Mouse (Mus musculus) urinary bladder, postnatal 4 days (tissue): ENCODE measurements at regions not wholly inside any gene's neighbourhood (a gene's known extent, or its start where the extent isn't known, plus 50 kb on each side); places are given as distances from the start of the nearest gene placed in this dataset.

Experiments used
- DNase-seq, 2 experiments: peaks; one replicate each; pipeline ENCODE4 v3.0.0; 2021 to 2022; ENCODE audit warnings: low spot score in 2 of 2

DNA sequence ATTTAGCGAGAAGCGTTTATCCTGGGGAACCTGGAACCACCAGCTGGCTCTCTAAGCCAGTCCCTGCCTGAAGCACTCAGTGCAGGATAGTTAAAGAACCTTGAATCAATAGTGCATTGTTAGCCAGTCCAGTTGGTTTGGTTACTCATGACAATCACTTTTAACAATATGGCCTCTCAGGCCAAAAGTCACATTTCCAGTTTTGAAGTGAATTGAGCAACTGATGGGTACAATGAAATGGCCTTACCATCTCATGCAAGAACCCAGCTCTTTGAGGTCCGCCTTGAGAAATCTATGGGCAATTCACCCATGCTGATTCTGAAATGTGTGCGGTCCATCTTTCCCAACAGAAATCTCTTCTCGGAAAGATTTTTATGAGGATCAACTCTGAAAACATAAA is 77.0 kb upstream of the Tmc1 start:
- no peak for DNase-seq

DNA sequence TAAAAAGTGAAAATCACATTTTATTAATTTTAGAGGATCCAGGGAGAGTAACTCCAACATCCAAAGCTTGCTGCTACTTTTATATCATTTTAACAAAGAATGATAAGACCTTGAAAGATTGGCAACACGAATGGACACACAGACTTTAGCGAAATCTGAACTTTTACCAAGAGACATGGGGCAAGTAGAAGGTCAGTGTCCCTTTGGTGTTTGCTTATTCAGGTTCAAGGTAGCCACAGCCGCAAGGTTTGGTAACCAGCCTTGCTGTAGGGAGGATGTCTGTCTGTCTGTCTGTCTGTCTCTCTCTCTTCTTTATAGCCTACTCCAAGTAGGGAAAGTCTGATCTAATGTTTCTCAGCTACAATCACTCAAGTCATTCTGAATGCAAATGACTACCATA is 75.0 kb upstream of the Tmc1 start:
- DNase-seq, result no peak

DNA sequence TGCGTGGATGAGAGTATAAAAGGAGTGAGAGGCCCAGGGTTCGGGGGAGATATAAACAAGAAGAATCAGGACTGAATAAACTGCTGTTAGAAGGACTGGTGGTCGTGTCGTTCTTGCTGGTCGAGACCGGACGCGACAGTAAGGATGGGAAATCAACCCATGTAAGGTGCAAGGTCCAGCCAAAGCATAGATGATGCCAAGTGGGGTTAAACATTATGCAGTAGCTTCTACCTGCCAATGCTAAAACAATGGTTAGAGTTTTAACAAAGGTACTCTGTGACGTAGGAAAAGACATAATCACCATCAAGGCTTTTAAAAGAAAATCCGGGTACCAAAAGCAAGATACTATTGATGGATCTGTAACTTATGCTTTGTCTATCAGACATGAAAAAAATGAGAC is 58.4 kb upstream of the Tmc1 start:
- DNase-seq, result no peak

DNA sequence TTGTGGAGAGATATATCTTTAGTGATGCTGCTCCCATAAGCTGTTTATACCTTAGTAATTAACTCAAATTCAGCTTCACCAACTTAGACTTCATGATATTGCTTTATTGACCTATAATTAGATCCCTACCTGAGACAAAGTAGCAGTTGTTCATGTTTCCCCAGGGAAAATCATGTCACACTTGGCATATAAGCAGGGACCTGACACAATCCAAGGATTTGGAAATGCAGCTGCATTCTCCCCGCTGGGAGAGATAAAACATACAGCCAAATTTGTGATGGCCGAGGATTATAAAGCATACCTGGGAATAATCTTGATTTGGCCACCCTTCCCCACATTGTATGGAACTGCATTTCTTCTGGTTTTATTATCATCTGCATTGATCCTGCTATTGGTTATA is 55.6 kb upstream of the Tmc1 start:
- DNase-seq, result no peak

DNA sequence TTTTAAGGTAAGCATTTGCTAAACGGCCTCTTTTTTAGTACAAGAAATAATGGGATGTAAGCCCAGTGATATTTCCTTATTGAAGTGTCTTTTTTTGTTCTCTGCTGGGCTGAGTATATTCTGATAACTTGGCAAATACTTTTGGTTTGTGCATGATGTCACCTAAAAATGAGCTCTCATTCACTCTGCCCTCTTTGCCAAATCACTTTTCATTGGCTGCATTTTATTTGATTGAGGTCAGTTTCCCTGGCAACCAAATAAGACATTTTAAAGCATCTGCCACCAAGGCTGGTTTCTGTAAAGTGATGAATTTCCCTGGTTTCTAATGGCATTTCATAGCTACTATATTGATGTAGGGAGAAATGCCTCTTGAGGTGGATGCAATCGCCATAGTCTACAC is 50.4 kb upstream of the Tmc1 start:
- no peak for DNase-seq
